Mouse (Mus musculus) G1E (cell line): Measurements from ENCODE around the gene Glb1. TPM values are rescaled to one million over a fixed set of nuclear protein-coding genes. Genes with fewer than 3 reads are reported as not detected.
"Not testable (repeated sequence)": the region's sequence is repeated elsewhere in the genome, so short reads cannot be mapped to it uniquely, and the experiment has no call there.

Experiments
- ATAC-seq: 2 replicates; pipeline ENCODE4 v1.8.0; 2016; ENCODE audit warnings: mild to moderate bottlenecking; ENCODE audit not compliant: insufficient number of reproducible peaks, poor library complexity, low FRiP score, severe bottlenecking; ENCODE audit errors: extremely low read depth
- DNase-seq: peaks from one replicate; pipeline ENCODE4 v3.0.0; 2012; ENCODE audit warnings: low spot score
- H3K27me3 ChIP-seq: 2 replicates; pipeline ENCODE4 v1.6.1; 2012; ENCODE audit warnings: mild to moderate bottlenecking, low read length, inconsistent platforms; ENCODE audit not compliant: insufficient read depth
- H3K36me3 ChIP-seq: replicated peaks from 2 replicates; pipeline ENCODE3; 2012; ENCODE audit warnings: mild to moderate bottlenecking, inconsistent platforms
- H3K4me1 ChIP-seq: 2 replicates; pipeline ENCODE4 v1.6.1; 2012; ENCODE audit warnings: low read depth, low read length, inconsistent platforms, mixed read lengths; ENCODE audit not compliant: insufficient read depth
- H3K4me3 ChIP-seq: 2 replicates; pipeline ENCODE4 v1.5.1; 2012; ENCODE audit warnings: low read depth, mild to moderate bottlenecking, inconsistent platforms, low read length, moderate library complexity, mixed read lengths
- H3K9me3 ChIP-seq: replicated peaks from 2 replicates; pipeline ENCODE4 v1.6.1; 2012; ENCODE audit warnings: inconsistent platforms
- CTCF ChIP-seq: IDR thresholded peaks from 2 replicates; pipeline ENCODE4 v1.5.1; 2012; ENCODE audit warnings: low read depth, low read length, inconsistent platforms, mixed read lengths
- GATA1 ChIP-seq: IDR thresholded peaks from 2 replicates; pipeline ENCODE4 v1.6.1; 2012; ENCODE audit warnings: borderline replicate concordance, low read length, inconsistent platforms, mixed read lengths
- GATA2 ChIP-seq: IDR thresholded peaks from 2 replicates; pipeline ENCODE4 v1.6.1; 2012; ENCODE audit warnings: low read depth, low read length, inconsistent platforms, borderline replicate concordance
- POLR2AphosphoS5 ChIP-seq: IDR thresholded peaks from 2 replicates; pipeline ENCODE4 v1.6.1; 2012; ENCODE audit warnings: low read depth, low read length, inconsistent platforms; ENCODE audit not compliant: insufficient replicate concordance
- TAL1 ChIP-seq: conservative IDR thresholded peaks from 2 replicates; pipeline ENCODE4 v1.6.1; 2012; ENCODE audit warnings: low read depth, low read length, inconsistent platforms, mixed read lengths
- polyA plus RNA-seq: library from polyadenylated mRNA; stranded (reverse); fragments of >175 nt; gene quantifications from 2 replicates; pipeline ENCODE4 v1.2.3, GENCODE M21; 2012
- total RNA-seq, 2 experiments: library from RNA; stranded (forward) in 1 of 2; stranded (reverse) in 1 of 2; fragments of 200-1000 nt in 1 of 2; fragments of >200 nt in 1 of 2; fragmentation: Nextera tagmentation in 1 of 2; gene quantifications; 2 replicates each; pipeline ENCODE4 v1.2.3; 2014 to 2017

Gene Glb1
- total and polyA plus RNA-seq, 3 experiments: 7.6 to 26.6 (median 21.9) TPM

- H3K27me3 ChIP-seq: peaks cover 9% of the 10 kb centered on the region
- no peak for ATAC-seq
- no peak overlapping the region for H3K4me3 ChIP-seq
- no peaks in the 10 kb centered on the region for H3K36me3 ChIP-seq
- TF ChIP-seq TAL1 (no peak), GATA1 (no peak), POLR2AphosphoS5 (no peak), GATA2 (no peak), CTCF (no peak)
- H3K4me1 ChIP-seq: peaks cover 10% of the 10 kb centered on the region
- no peak for DNase-seq
- H3K9me3 ChIP-seq: peaks cover under 1% of the 10 kb centered on the region; the same call in 1 of the 2 replicates
Observed at GRCm38 (mm10) chr9:114507421-114507820, 106.5 kb downstream of the Glb1 start.

GRCm38 (mm10) chr9:114509785-114510184 lies 108.9 kb downstream of the Glb1 start:
- peaks cover 3% of the 10 kb centered on the region; the same call in 1 of the 2 replicates for H3K27me3 ChIP-seq
- no peak for DNase-seq
- no peak for ATAC-seq

GRCm38 (mm10) chr9:114512831-114513230 lies 112.0 kb downstream of the Glb1 start:
- no peak for ATAC-seq
- Histone ChIP-seq H3K4me1 (no peaks in the 10 kb centered on the region), H3K4me3 (no peak overlapping the region), H3K27me3 (peaks cover 3% of the 10 kb centered on the region; the same call in 1 of the 2 replicates), H3K9me3 (peaks cover 16% of the 10 kb centered on the region), H3K36me3 (no peaks in the 10 kb centered on the region)
- no peak for DNase-seq
- TF ChIP-seq GATA1: no peak

More at GRCm38 (mm10) chr9:114509785-114510184, 108.9 kb downstream of the Glb1 start:
- no peak overlapping the region for H3K4me3 ChIP-seq
- H3K4me1 ChIP-seq: no peaks in the 10 kb centered on the region
- TF ChIP-seq GATA1: no peak
- no peak for TF ChIP-seq CTCF
- no peak for TF ChIP-seq POLR2AphosphoS5
- no peak for TF ChIP-seq GATA2
- TF ChIP-seq TAL1: no peak
- no peaks in the 10 kb centered on the region for H3K36me3 ChIP-seq
- peaks cover 16% of the 10 kb centered on the region for H3K9me3 ChIP-seq

- Histone ChIP-seq H3K4me3 (no peak within 1 kb of the TSS), H3K4me1 (no peaks in the 10 kb centered on the region), H3K9me3 (peaks cover 16% of the 10 kb centered on the region), H3K36me3 (no peaks in the 10 kb centered on the region), H3K27me3 (peaks cover 3% of the 10 kb centered on the region; the same call in 1 of the 2 replicates)
- ATAC-seq (no peak), DNase-seq (no peak)
- TF ChIP-seq GATA1 (no peak), GATA2 (no peak), CTCF (no peak), TAL1 (no peak), POLR2AphosphoS5 (no peak)
Observed at GRCm38 (mm10) chr9:114515364-114515763, 114.5 kb downstream of the Glb1 start, which contains the start of gene C130032M10Rik. Gene C130032M10Rik, plus strand, starts transcription at chr9:114515697.

DNA sequence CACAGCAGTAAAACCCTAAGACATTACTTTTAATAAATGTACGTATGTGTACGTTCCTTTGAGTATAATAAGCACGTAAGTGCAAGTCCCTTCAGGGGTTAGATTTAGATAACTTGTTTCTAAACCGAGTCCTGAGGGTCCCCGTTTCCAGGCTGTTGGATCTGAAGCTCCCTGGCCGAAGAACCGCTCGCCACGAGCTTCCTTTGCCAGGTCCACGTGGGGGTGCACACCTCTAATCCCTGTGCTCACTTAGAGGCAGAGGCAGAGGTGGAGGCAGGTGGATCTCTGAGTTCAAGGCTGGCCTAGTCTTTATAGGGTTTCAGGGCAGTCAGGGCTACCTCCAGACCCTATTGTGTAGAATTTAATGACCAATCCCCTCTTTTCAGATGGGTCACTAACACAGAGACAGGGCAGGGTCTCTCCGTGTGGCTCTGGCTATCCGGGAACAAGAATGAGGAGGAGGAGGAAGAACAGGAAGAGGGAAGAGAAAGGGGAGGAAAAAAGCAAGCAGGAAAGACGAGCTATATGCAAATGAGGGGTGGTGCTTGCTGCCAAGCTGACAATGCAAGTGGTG lies 117.1 kb downstream of the Glb1 start:
- DNase-seq: no peak
- Histone ChIP-seq H3K4me1 (no peaks in the 10 kb centered on the region), H3K36me3 (no peaks in the 10 kb centered on the region), H3K27me3 (no peaks in the 10 kb centered on the region), H3K4me3 (no peak overlapping the region), H3K9me3 (peaks cover 10% of the 10 kb centered on the region)
- no peak for ATAC-seq
- no peak for TF ChIP-seq GATA2
- no peak for TF ChIP-seq CTCF
- no peak for TF ChIP-seq TAL1
- TF ChIP-seq POLR2AphosphoS5: no peak
- no peak for TF ChIP-seq GATA1

DNA sequence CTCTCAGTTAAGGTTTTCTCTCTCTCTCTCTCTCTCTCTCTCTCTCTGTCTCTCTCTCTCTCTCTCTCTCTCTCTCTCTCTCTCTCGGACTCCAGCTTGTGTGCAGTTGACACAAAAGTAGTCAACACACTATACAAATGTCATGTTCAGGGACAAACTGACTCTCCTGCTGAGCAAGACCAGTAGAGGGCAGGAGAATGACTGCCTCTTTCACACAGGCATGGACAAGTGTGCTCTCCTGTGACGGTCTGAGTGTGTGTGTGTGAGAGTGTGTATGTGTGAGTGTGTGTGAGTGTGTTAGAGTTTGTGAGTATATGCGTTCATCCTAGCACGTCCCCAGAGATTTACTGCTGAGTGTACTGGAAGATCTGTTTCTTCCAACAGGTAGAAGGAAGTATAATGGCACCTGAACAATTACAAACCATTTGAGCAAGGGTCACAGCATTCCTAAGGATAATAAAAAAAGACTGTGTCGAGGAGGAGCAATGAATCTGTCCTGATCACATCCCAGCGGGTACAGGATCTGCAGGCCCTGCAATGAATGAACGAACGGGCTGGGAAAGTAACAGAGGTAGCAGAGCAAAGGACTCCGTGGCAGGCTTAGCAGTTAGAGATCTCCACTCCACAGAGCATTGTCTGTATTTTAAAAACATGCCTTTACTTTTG lies 118.1 kb downstream of the Glb1 start:
- H3K27me3 ChIP-seq: no peaks in the 10 kb centered on the region

DNA sequence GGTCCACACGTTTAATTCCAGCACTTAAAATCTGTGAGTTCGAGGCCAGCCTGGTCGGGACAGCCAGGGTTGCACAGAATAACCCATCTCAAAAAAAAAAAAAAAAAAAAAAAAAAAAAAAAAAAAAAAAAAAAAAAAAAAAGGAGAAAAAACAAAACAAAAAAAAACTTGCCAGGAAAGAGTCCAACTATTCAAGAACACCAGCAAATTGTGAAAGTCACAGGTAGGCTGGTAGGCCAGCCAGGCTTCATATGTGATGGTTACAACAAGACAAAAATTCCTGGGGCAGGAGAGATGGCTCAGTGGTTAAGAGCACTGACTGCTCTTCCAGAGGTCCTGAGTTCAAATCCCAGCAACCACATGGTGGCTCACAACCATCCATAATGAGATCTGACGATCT lies 119.7 kb downstream of the Glb1 start:
- not testable (repeated sequence) for H3K9me3 ChIP-seq, H3K27me3 ChIP-seq, H3K4me1 ChIP-seq, ATAC-seq, DNase-seq, H3K4me3 ChIP-seq, H3K36me3 ChIP-seq

More for the DNA sequence above, 118.1 kb downstream of the Glb1 start:
- Histone ChIP-seq H3K4me3 (no peak overlapping the region), H3K4me1 (no peaks in the 10 kb centered on the region), H3K36me3 (no peaks in the 10 kb centered on the region), H3K9me3 (0 out of 2 replicates have a peak, but pooled peaks cover under 1% of the 10 kb centered on the region)
- DNase-seq: no peak
- no peak for ATAC-seq
- TF ChIP-seq TAL1 (no peak), GATA1 (no peak), CTCF (no peak), GATA2 (no peak), POLR2AphosphoS5 (no peak)
